Mouse (Mus musculus) left cerebral cortex, adult 9 months (tissue): ENCODE data around the gene Elfn2.
A peak's percentile ranks its signal among the peaks of the same experiment; 100 is the strongest.

Experiments
- DNase-seq, 2 experiments: peaks; one replicate each; pipeline ENCODE4 v3.0.0; 2022; ENCODE audit warnings: low spot score in 2 of 2

The Elfn2 gene

DNA sequence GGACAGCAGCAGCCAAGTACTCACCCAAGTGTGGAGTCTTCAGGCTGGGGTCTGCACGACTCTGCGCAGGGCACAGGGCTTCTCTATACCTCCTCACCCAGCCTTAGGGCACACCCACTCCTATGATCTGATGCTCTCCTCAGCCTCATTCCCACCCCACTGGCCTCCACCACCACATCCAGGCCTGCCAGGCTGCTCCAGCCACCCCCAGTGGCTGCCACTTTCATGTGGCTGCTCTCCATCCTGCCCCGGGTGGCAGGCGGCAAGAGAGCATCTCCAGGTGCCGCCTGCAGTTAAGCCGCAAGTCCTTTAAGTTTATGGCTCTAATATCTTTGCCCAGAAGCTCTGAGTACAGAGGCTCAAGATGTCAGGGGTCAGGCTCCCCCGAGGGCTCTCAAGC is 8.1 kb upstream of the Elfn2 start:
- DNase-seq = no peak

DNA sequence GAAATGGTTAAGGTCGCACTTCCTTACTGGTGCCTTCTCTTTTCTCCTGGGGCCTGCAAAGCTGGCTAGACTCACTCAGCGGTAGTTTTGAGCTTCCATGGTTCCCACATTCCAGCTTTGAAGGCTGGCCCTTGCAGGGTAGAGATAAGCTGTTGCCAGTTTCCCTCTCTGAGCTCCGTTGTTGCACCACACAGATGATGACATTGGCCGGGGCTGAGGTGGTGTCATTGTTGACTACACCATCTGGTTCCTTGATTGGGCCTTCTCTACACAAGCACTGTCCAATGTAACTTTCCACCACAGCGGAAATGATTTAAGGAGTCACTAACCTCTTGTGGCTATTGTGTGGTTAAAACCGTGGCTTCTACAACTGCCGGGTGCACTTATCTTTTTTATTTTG is 2.0 kb upstream of the Elfn2 start:
- no peak for DNase-seq

DNA sequence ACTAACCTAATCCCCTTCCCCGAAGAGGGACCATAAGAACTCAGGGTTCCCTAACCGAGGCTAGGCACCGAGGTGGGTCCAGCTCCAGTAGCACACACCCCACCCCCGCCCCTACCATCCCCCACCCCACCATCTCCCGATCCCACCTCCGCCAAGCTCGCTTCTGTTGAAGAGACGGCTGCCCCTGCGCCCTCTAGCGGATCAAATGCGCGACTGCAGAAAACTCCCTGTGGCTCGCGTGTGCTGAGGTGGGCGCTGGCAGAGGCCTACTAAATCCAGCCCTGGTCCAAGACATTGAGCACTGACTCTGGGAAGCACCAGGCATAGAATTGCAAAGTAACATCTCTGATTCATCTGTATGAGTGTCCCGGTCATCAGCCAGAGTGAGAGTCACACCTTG is 1.5 kb upstream of the Elfn2 start:
- DNase-seq = no peak

DNA sequence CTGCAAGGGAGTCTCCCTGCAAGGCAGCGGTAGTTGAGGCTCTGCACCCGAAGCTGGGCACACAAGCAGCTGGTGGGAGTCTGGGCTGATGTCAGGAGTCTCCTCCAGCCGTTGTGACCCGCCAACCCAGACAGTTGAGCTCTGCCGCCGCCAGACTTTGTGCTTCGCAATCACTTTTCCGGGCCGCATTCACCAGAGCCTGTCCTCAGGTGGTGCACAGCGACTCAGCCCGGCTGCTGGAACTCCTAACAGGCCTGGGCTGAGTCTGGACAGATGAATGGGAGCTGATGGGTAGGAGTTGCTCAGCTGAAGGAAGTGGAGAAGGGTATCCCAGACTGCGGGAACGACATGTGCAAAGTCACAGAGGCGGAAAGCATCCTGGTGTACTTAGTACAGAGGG is 845 bp upstream of the Elfn2 start:
- DNase-seq = no peak

DNA sequence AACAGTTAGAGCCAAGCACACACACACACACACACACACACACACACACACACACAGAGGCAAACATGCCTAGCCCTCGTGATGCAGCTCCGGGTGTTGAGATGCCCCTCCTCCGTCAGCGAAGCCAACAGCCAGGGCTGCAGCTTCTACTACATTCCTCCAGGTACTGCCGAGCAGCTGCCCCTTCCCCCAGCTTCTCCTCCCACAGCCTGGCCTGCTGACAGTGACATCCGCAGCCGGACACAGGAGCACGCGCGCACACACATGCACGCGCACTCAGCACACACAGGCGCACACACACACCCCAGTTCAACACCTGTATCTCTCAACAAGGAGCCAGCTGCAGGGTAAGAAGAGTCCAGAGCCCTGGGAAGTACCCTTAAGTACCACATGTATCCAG is 1.6 kb downstream of the Elfn2 start:
- no peak for DNase-seq

DNA sequence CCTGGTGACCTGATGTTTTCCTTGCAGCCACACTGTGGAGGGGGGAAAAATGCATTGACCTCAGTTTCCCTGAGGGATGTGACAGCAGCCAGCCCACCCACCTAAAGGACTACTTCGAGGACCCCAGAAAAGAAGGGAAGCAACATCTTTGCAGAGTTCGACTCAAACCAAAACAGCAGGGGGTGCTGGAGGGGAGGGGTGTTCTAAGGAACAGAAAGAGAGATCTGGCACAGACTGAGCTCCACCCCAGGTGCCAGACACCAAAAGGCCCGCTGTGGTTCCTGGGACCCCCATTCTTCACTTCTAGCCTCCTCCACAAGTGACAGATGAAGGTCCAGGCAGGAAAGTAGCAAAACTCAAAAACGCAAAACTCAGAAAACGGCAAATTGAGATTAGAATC is 2.7 kb downstream of the Elfn2 start:
- no peak for DNase-seq

DNA sequence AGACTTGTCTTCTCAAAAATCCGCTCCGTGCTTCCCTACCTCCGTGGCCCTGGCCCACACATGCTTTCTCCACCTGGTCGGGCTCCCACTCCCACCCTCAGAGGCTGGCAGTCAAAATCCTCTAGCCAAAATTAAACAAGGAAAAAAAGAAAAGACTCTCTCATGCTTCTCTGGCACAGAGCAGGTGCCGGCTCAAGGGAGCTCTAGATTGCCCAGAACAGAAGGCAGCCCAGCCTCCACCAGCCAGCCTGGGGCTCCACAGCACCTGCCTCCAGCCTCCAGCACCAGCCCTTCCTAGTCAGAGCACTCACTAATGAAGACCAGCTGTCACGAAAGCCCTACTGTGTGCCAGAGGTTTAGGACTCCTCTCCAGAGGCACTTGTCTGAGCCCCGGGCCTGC is 4.8 kb downstream of the Elfn2 start:
- no peak for DNase-seq

DNA sequence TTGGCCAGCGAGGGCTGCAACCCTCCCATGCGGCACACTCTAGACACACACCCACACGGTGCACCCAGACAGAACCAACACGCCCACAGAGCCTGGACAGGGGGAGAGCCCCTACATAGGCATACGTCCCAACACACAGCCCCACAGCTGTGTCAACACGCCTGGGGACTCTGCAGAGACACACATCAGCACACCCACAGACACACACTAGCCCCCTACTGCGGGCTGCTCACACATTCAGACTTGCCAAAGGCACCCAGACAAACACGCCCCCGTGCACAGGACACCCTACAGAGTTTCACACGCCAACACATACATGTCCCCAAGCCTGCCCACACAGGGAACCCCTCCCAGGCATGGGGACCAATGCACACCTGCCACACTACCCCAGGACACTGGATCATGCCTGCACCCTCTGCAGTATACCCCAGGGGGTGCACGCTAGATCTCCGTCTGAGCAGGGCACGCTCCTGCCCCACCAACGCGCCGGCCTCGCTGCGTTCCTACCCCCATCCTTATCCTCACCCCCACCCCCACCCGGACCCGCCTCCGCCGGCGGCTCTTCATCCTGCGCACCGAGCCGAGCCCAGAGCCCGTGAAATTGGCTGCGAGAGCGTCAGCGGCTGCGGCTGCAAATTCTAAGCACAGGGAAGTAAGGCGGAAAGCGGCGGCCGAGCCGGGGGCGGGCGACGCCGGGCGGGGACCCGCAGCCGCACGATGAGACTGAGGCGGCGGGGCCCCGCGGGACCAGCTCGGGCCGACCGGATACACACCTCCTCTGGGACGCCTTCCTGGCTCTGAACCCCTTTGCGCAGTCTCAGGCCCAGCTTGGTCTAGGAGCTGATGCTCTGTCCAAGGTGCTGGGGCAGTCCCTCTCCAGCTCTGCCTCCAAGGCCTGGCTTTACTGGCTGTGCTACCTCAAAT is 6.0 kb downstream of the Elfn2 start:
- peak; percentile 65 to 74 for DNase-seq

DNA sequence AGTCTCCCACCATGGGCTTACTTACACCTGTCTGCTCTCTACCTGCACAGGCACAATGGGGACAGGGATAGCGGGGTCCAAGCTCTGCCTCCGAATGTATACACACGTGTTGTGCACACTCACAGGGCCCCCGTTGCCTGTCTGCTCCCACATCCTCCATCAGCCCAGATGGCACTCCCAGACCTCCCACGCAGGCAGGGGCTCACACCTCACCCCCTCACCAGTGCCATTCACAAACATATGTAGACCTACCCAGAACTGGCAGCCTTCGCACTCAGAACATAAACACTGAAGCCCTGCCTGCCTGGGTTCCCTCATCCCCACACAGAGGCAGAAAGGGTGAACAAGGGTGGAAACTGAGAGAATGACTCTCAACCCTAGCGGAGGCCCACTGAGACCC is 6.6 kb downstream of the Elfn2 start:
- DNase-seq = peak; percentile 74 to 91

DNA sequence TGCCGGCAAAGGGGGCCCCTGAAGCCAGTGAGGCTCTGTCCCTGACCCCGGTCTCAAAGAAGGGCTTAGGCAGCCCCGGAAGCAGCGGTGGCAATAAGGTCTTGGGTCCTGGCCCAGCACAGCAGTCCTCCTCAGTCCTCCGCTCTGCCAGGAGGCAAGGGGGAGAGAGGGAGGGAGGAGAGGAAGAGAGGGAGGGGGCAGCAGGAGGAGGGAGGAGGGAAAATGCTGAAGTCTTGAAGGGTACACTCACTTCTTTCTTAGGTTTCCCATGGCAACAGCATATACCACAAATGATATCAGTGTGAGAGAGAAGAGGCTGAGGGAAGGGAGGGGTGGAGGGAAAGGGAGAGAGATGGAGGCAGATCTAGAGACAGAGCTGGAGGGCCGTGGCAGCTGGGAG is 7.9 kb downstream of the Elfn2 start:
- no peak for DNase-seq

DNA sequence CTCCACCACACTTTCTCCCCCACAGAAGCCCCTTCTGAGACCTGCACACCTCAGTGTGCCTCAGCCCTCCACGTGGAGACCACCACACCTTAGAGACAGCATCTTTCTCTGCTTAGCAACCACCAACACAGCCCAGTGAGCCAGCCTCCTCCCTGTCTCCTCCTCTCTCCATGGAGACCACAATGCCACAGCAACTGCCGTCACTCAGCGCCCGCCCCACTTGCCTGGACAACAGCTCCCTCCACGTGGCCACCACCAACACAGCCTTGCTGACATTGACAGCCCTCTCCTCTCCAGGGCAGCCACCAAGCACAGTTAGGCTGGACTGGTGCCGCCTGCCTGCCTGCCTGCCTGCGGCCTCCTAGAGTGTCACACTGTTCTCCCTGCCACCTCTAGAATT is 8.8 kb downstream of the Elfn2 start:
- peak in 1 of 2 experiments; percentile 77 for DNase-seq

DNA sequence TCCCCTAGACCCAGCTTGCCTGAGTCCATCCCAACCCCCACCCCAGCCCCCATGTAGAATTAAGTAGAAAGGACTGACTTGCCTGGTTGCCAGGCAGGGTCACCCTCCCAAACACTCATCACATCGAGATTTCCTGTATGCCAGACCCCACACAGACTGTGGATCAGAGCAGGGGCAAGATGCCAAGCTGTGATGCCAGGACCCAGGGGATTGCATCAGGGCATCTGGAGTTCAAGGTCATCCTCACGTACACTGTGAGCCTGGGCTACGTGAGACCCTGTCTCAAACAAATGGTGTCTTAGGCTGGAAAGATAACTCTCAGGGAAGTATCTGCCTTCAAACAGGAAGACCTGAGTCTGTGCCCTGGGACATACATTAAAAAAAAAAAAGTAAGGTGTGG is 11.9 kb downstream of the Elfn2 start:
- DNase-seq = no peak

DNA sequence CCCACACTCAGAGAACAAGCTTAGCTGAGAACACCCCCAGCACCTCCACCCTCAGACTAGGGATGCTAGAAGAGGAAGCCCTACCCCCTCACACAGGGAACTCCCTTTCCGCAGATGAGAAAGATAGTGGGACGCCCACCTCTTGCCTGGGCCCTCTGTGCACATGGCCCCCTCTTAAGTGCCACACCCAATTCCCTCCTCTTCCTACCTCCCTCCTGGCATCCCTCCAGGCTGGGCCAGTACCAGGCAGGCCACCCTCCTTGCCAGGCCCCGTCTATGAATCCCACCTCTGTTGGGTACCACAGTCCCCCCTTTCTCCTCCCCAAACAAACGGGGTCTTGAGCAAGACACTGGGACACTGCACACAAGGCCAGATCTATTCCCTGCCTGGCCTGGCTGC is 13.7 kb downstream of the Elfn2 start:
- DNase-seq = no peak

DNA sequence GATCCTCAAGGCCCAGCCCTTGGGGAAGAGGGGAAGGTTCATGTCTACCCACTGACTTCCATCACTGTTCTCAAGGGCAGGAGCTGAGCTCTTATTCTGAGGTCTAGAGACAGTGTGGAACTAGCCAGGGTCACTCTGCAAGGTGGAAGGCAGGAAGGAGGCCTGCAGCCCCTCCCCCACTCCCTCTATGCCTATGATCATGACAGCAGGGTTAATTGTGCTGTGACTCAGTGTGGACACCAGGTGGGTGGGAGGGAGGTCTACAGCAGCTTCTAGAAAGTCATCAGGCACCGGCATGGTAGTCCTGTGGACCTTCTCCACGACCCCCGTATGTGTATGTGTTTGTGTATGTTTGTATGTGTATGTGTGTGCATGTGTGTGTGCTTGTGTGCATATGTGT is 14.6 kb downstream of the Elfn2 start:
- DNase-seq = no peak

DNA sequence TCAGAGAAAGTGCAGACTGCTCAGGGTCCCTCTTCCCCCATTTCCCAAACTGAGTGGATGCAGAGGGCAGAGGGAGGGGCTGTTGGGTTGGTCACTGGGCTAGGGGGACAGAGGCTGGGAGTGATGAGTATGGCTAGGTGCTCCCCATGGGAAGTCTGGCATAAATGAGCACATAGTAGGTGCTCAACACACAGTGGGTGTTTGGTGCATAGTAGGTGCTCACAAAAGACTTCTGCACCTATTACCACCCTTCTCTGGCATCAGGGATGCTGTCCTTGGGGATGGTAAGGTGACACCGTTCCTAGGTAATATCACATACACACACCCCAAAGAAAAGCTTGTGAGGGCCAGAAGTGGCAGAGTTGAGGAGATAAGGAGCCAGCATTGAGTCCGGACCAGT is 18.2 kb downstream of the Elfn2 start:
- no peak for DNase-seq

DNA sequence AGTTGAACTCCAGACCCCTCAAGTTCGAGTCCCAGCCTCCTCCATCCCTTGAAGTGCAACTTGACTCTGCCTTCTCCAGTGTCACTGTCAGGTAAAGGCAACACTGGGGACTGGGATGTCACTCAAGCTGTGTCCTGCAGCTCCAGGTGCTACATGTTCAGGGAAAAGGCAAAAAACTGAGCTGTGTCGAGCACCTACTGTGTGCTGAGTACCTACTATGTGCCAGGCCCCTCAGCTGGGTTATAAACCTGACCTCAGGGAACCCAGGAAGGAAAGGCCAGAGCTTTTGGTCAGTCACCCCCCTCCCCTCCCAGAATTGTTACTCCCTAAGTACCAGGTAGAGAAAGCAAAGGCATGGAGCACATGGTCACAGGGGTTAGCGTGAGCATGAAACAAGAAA is 19.1 kb downstream of the Elfn2 start:
- DNase-seq = no peak

DNA sequence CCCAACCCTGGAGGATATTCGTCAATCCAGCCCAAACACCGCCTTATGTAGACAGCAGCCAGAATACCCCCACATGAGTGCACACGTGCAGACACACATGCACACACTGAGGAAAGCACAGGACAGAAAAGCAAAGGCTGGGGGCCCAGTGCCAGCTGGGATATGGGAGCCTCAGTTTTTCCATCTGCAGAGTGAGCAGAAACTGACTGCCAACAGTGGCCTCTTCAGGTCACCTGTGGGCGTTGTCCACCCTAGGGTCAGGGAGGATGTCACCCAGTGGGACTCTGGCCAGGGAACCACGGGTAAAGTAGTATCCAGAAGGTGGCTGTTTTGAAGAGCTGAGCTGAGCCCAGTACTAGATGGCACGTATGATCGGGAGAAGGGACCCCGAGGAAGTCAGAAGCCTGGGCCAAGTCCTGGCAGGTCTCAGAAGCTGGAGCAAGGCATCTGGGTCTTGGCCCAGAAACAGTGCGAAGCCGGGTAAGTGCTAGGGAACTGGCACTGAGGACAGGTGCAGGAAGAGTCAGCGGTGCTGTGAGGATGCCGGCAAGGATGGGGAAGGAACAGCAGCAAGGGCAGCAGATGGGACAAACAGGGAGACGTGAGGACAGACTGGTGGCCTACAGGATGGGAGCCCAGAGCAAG is 20.0 kb downstream of the Elfn2 start:
- peak in 1 of 2 experiments; percentile 63 for DNase-seq

DNA sequence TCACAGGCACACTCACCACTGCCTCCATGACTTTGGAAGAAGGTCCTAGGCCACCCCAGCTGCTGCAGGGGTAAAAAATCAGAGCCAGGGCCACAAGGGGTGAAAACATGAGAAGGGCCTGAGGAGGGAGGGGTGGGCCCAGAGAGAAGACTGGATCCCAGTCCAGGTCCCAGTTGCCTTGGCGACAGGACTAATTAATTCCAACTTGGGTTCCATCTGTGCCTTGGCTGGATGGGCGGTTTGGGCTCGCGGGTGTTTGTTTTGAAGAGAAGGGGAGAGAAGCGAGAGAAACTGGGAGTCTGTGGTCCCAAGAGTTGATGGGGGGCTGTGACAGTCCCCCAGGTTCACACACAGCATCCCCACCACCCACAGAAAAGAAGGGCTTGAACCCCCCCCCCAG is 20.5 kb downstream of the Elfn2 start:
- peak in 1 of 2 experiments; percentile 61 for DNase-seq

DNA sequence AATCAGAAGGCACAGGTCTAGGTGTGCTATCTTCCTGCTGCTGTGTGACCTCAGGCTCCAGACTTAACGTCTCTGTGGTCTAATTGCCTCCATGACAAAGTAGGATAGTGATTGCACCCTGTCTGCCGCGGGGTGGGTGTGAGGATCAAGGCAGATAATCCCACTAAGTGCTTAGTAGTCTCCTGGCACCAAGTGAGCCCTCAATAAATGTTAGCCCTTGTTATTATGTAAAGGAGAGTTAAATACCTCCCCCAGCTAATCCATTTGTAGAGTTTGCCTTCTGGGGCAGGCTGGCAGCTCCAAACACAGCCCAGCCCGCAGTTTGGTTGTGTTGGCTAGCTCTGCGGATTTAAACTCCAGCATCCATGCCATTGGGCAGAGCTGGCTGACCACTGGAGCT is 22.8 kb downstream of the Elfn2 start:
- no peak for DNase-seq

DNA sequence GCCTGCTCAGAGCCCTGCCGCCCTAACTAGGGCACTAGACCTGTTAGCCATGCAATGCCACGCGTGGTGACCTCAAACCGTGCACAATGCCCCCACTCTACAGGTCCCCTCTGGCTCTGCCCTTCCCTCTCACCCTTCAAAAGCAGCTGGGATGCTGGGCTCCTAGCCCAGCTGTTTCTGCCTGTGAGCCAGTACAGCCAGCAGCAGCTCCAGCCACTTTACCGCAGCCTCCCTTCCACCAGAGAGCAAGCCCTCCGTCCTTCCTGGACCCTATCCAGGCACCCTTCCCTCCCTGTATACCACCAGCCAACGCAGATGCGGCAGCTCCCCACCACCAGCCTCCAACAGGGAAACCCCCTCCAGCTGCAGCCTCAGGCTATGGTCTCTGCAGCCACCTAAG is 26.1 kb downstream of the Elfn2 start:
- no peak for DNase-seq

DNA sequence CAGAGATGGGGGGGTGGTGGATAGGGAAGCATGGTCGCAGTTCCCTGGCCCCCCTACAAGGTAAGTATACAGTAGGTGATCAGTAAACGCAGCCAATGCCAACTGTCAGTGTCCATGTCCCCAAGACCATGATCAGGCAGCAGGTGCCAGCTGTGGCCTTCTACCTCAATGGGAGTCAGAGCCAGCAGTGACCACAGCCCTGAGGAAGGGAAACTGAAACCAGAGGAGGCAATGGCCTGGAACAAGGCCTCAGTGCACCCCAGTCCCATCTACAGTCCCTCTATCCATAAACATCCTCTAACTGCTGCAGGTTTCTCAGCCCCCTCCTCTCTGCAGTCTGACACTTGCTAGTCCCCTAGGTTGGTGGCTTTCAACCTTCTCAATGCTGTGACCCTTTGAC is 27.9 kb downstream of the Elfn2 start:
- no peak for DNase-seq

DNA sequence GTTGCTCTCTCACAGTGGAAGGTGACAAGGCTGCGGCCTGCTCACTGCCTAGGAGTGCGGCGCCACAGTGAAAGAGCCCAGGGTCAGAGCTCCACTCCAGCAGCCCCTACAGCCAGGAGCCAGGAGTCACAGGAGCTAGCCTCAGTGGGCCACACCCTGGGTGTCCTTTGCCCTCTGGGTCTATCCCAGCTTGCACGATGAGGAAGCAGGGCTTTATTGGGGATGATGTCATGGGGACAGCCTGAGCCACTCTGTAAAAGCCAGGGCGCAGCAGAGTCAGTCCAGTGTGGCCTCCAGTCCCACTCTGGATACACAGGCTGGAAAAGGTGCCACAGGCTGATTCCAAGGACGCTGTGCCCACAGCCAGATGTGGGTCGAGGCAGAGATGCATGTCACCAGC is 31.7 kb downstream of the Elfn2 start:
- no peak for DNase-seq

DNA sequence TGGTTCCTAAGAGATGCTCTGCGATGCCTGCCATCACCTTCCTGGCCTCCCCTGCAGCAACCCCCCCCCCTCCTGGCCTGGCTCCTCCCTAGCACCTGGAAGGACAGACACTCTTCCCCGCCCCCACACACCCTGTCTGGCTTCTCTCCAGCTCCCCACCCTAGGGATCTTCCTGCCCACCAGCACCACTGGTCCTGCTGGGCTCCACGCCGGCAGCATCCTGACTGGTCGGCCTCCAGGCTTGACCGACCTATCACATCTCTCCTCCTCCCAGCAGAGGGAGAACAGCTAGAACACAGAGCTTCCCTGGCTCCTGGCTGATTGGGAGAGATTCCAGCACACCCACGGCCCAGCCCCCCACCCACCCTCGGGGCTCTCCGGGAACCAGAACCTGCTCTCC is 34.5 kb downstream of the Elfn2 start:
- peak in 1 of 2 experiments; percentile 79 for DNase-seq
